Mouse (Mus musculus): ENCODE results near the gene Pcx. TPM values are rescaled to one million over a fixed set of nuclear protein-coding genes. Genes with fewer than 3 reads are reported as not detected.

Pcx gene
- polyA plus RNA-seq, 1 experiment = 4.0 TPM

GRCm38 (mm10) chr19:4593792-4594522 is 83.7 kb downstream of the Pcx start:
- Histone ChIP-seq H3K4me3 (ENCODE audit: insufficient read depth, poor library complexity, severe bottlenecking) (no peak overlapping the region), H3ac (ENCODE audit: control insufficient read depth, insufficient read length, low read depth) (no peak overlapping the region)

GRCm38 (mm10) chr19:4596071-4596470 is 85.8 kb downstream of the Pcx start:
- Histone ChIP-seq H3K79me3 (ENCODE audit: low read depth) (no peaks in the 10 kb centered on the region), H3ac (ENCODE audit: control insufficient read depth, insufficient read length, low read depth) (no peak overlapping the region), H3K27me3 (ENCODE audit: control insufficient read depth, insufficient read depth, insufficient read length) (no peaks in the 10 kb centered on the region), H3K79me2 (ENCODE audit: control insufficient read depth, insufficient read depth) (no peaks in the 10 kb centered on the region), H3K4me3 (ENCODE audit: insufficient read depth, poor library complexity, severe bottlenecking) (no peak overlapping the region), H3K36me3 (ENCODE audit: control insufficient read depth, insufficient read depth) (no peaks in the 10 kb centered on the region)
- no peak for TF ChIP-seq MYOG (IDR thresholded peaks at IDR 0.05; ENCODE audit: control insufficient read depth, extremely low read depth, insufficient read length)
- TF ChIP-seq CTCF (IDR thresholded peaks at IDR 0.05; ENCODE audit: control insufficient read depth, insufficient read depth, insufficient read length) = no peak
- TF ChIP-seq MYOD1 (IDR thresholded peaks at IDR 0.05; ENCODE audit: control insufficient read depth, insufficient read length, low read depth) = no peak

More at GRCm38 (mm10) chr19:4593792-4594522, 83.7 kb downstream of the Pcx start:
- H3K79me3 ChIP-seq (ENCODE audit: low read depth) = no peaks in the 10 kb centered on the region
- H3K27me3 ChIP-seq (ENCODE audit: control insufficient read depth, insufficient read depth, insufficient read length) = no peaks in the 10 kb centered on the region
- no peak for TF ChIP-seq MAX (IDR thresholded peaks at IDR 0.05)
- no peak for TF ChIP-seq CEBPB (IDR thresholded peaks at IDR 0.05; ENCODE audit: low read depth)
- TF ChIP-seq FOSL1 (IDR thresholded peaks at IDR 0.05; ENCODE audit: insufficient read depth, low read length, poor library complexity, severe bottlenecking) = no peak
- no peak for TF ChIP-seq MYOG (IDR thresholded peaks at IDR 0.05; ENCODE audit: control insufficient read depth, extremely low read depth, insufficient read length)
- TF ChIP-seq CTCF (IDR thresholded peaks at IDR 0.05; ENCODE audit: control insufficient read depth, insufficient read depth, insufficient read length) = no peak
- TF ChIP-seq USF1 (IDR thresholded peaks at IDR 0.05; ENCODE audit: low read depth) = no peak
- no peak for TF ChIP-seq MYOD1 (IDR thresholded peaks at IDR 0.05; ENCODE audit: control insufficient read depth, insufficient read length, low read depth)
- no peaks in the 10 kb centered on the region for H3K79me2 ChIP-seq (ENCODE audit: control insufficient read depth, insufficient read depth)
- H3K36me3 ChIP-seq (ENCODE audit: control insufficient read depth, insufficient read depth) = no peaks in the 10 kb centered on the region

GRCm38 (mm10) chr19:4602459-4602858 is 92.2 kb downstream of the Pcx start:
- Histone ChIP-seq H3K27me3 (ENCODE audit: control insufficient read depth, insufficient read depth, insufficient read length) (no peaks in the 10 kb centered on the region), H3K4me3 (ENCODE audit: insufficient read depth, poor library complexity, severe bottlenecking) (no peak overlapping the region), H3K36me3 (ENCODE audit: control insufficient read depth, insufficient read depth) (no peaks in the 10 kb centered on the region), H3ac (ENCODE audit: control insufficient read depth, insufficient read length, low read depth) (no peak overlapping the region), H3K79me3 (ENCODE audit: low read depth) (no peaks in the 10 kb centered on the region), H3K79me2 (ENCODE audit: control insufficient read depth, insufficient read depth) (no peaks in the 10 kb centered on the region)
- TF ChIP-seq CTCF (IDR thresholded peaks at IDR 0.05; ENCODE audit: control insufficient read depth, insufficient read depth, insufficient read length) = no peak
- TF ChIP-seq MYOG (IDR thresholded peaks at IDR 0.05; ENCODE audit: control insufficient read depth, extremely low read depth, insufficient read length) = no peak
- TF ChIP-seq CEBPB (IDR thresholded peaks at IDR 0.05; ENCODE audit: low read depth) = no peak
- TF ChIP-seq MAX (IDR thresholded peaks at IDR 0.05) = no peak
- TF ChIP-seq MYOD1 (IDR thresholded peaks at IDR 0.05; ENCODE audit: control insufficient read depth, insufficient read length, low read depth) = no peak

DNA sequence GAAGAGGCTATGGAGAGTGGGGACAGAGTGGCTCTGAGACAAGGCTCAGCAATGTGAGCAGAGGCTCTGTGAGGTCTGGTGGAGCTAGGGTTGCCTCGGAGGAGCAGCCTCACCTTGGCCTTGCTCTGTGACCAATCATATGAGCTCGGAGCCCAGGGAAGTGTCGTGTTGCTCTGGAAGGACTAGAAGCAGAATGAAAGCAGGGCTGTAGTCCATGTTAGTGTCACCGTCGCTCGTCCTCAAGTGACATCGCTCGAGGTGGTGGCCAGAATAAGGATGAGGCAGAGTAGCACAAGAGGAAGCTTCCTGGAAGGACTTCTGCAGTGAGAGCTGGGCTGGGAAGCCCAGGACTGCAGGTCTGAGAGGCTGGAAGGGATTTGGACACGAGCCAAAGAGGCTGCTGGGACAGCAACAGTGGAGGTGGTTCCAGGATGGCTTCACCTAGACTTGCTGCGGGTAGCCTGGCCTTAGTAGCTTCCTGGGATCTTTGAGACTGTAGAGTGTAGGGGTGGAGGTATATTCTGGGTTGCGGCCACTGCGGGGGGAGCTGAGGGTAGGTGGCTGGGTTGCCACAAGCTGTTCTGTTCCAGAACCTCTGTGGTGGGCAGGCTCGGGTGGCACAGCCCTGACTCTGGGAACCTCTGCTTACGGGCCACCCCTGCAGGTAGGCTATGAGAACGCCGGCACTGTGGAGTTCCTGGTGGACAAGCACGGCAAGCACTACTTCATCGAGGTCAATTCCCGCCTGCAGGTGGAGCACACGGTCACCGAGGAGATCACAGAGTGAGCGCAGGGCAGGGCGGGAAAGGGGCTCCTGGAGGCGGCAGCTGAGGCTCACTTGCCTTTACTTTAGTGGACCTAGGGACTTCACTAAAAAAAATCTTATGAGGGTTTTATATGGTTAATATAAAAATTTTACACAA is 93.8 kb downstream of the Pcx start:
- no peaks in the 10 kb centered on the region for H3K79me2 ChIP-seq (ENCODE audit: control insufficient read depth, insufficient read depth)
- H3K36me3 ChIP-seq (ENCODE audit: control insufficient read depth, insufficient read depth) = no peaks in the 10 kb centered on the region
- TF ChIP-seq USF1 (IDR thresholded peaks at IDR 0.05; ENCODE audit: low read depth) (no peak), CTCF (IDR thresholded peaks at IDR 0.05; ENCODE audit: control insufficient read depth, insufficient read depth, insufficient read length) (no peak), MAX (IDR thresholded peaks at IDR 0.05) (no peak), MYOG (IDR thresholded peaks at IDR 0.05; ENCODE audit: control insufficient read depth, extremely low read depth, insufficient read length) (no peak), CEBPB (IDR thresholded peaks at IDR 0.05; ENCODE audit: low read depth) (no peak), MYOD1 (IDR thresholded peaks at IDR 0.05; ENCODE audit: control insufficient read depth, insufficient read length, low read depth) (no peak), FOSL1 (IDR thresholded peaks at IDR 0.05; ENCODE audit: insufficient read depth, low read length, poor library complexity, severe bottlenecking) (no peak)
- H3K27me3 ChIP-seq (ENCODE audit: control insufficient read depth, insufficient read depth, insufficient read length) = no peaks in the 10 kb centered on the region
- no peak overlapping the region for H3K4me3 ChIP-seq (ENCODE audit: insufficient read depth, poor library complexity, severe bottlenecking)
- no peaks in the 10 kb centered on the region for H3K79me3 ChIP-seq (ENCODE audit: low read depth)
- no peak overlapping the region for H3ac ChIP-seq (ENCODE audit: control insufficient read depth, insufficient read length, low read depth)

- Histone ChIP-seq H3K79me2 (ENCODE audit: control insufficient read depth, insufficient read depth) (no peaks in the 10 kb centered on the region), H3K27me3 (ENCODE audit: control insufficient read depth, insufficient read depth, insufficient read length) (no peaks in the 10 kb centered on the region)
- TF ChIP-seq CTCF (IDR thresholded peaks at IDR 0.05; ENCODE audit: control insufficient read depth, insufficient read depth, insufficient read length) (no peak), CEBPB (IDR thresholded peaks at IDR 0.05; ENCODE audit: low read depth) (no peak), FOSL1 (IDR thresholded peaks at IDR 0.05; ENCODE audit: insufficient read depth, low read length, poor library complexity, severe bottlenecking) (no peak), MYOD1 (IDR thresholded peaks at IDR 0.05; ENCODE audit: control insufficient read depth, insufficient read length, low read depth) (no peak), USF1 (IDR thresholded peaks at IDR 0.05; ENCODE audit: low read depth) (no peak), MYOG (IDR thresholded peaks at IDR 0.05; ENCODE audit: control insufficient read depth, extremely low read depth, insufficient read length) (no peak), MAX (IDR thresholded peaks at IDR 0.05) (no peak)
These were observed 95.4 kb downstream of the Pcx start for GRCm38 (mm10) chr19:4605654-4606053.

More at GRCm38 (mm10) chr19:4605654-4606053, 95.4 kb downstream of the Pcx start:
- Histone ChIP-seq H3K4me3 (ENCODE audit: insufficient read depth, poor library complexity, severe bottlenecking) (no peak overlapping the region), H3K79me3 (ENCODE audit: low read depth) (no peaks in the 10 kb centered on the region), H3ac (ENCODE audit: control insufficient read depth, insufficient read length, low read depth) (no peak overlapping the region), H3K36me3 (ENCODE audit: control insufficient read depth, insufficient read depth) (no peaks in the 10 kb centered on the region)
